Mouse (Mus musculus) ES-Bruce4 (cell line): ENCODE measurements around the gene Ascc3. TPM values are rescaled to one million over a fixed set of nuclear protein-coding genes. Genes with fewer than 3 reads are reported as not detected.
A peak's percentile ranks its signal among the peaks of the same experiment; 100 is the strongest.

Experiments
- H3K27ac ChIP-seq: 2 replicates; pipeline ENCODE4 v1.5.1; 2012; ENCODE audit warnings: low read length, inconsistent platforms; ENCODE audit not compliant: insufficient read depth
- H3K27me3 ChIP-seq: 2 replicates; pipeline ENCODE4 v1.6.1; 2012; ENCODE audit warnings: mild to moderate bottlenecking, low read length, inconsistent platforms; ENCODE audit not compliant: control insufficient read depth, poor library complexity, insufficient read depth, severe bottlenecking
- H3K36me3 ChIP-seq: 2 replicates; pipeline ENCODE4 v1.6.1; 2012; ENCODE audit warnings: inconsistent platforms, mild to moderate bottlenecking, low read length, moderate library complexity; ENCODE audit not compliant: control insufficient read depth, poor library complexity, insufficient read depth, severe bottlenecking
- H3K4me1 ChIP-seq: one replicate; pipeline ENCODE4 v1.8.1; 2011; ENCODE audit warnings: low read length; ENCODE audit not compliant: control insufficient read depth, insufficient read depth
- H3K4me3 ChIP-seq: 2 replicates; pipeline ENCODE4 v1.5.1; 2011; ENCODE audit warnings: low read depth, mild to moderate bottlenecking, low read length
- H3K9ac ChIP-seq: 2 replicates; pipeline ENCODE4 v1.6.1; 2012; ENCODE audit warnings: low read depth, mild to moderate bottlenecking, inconsistent platforms; ENCODE audit not compliant: poor library complexity, severe bottlenecking
- H3K9me3 ChIP-seq: replicated peaks from 2 replicates; pipeline ENCODE4 v1.6.1; 2012; ENCODE audit warnings: mild to moderate bottlenecking, low read length, inconsistent platforms; ENCODE audit not compliant: control insufficient read depth, poor library complexity, insufficient read depth, severe bottlenecking
- CTCF ChIP-seq: IDR thresholded peaks from one replicate; pipeline ENCODE4 v1.8.1; 2011; ENCODE audit warnings: low read depth, low read length
- EP300 ChIP-seq: IDR thresholded peaks from 2 replicates; pipeline ENCODE4 v1.6.1; 2011; ENCODE audit warnings: low read depth, low read length; ENCODE audit not compliant: insufficient read depth
- POLR2A ChIP-seq: IDR thresholded peaks from one replicate; pipeline ENCODE4 v1.8.1; 2011; ENCODE audit warnings: low read length; ENCODE audit not compliant: insufficient read depth
- polyA plus RNA-seq: library from polyadenylated mRNA; stranded (reverse); fragments of >200 nt; gene quantifications from 2 replicates; pipeline ENCODE4 v1.2.4, GENCODE M21; 2011; ENCODE audit warnings: low read depth; ENCODE audit not compliant: missing spikeins, insufficient read depth, insufficient read length

The Ascc3 gene
- polyA plus RNA-seq, 1 experiment: 39.1 TPM

- Histone ChIP-seq H3K4me3 (no peak overlapping the region), H3K27me3 (peaks cover 26% of the 10 kb centered on the region), H3K4me1 (no peaks in the 10 kb centered on the region), H3K9ac (no peak overlapping the region), H3K27ac (no peak overlapping the region), H3K9me3 (no peaks in the 10 kb centered on the region; the same call in 1 of the 2 replicates), H3K36me3 (no peaks in the 10 kb centered on the region)
- TF ChIP-seq CTCF (no peak), EP300 (no peak), POLR2A (no peak)
Measured at GRCm38 (mm10) chr10:50892751-50893320, 300.4 kb downstream of the Ascc3 start.

GRCm38 (mm10) chr10:50893546-50893945 lies 301.1 kb downstream of the Ascc3 start:
- peaks cover 26% of the 10 kb centered on the region for H3K27me3 ChIP-seq
- no peak overlapping the region for H3K4me3 ChIP-seq
- H3K9ac ChIP-seq: no peak overlapping the region
- H3K27ac ChIP-seq: no peak overlapping the region
- H3K9me3 ChIP-seq: no peaks in the 10 kb centered on the region; the same call in 1 of the 2 replicates
- no peak for TF ChIP-seq EP300
- no peak for TF ChIP-seq CTCF
- TF ChIP-seq POLR2A: no peak
- H3K4me1 ChIP-seq: no peaks in the 10 kb centered on the region
- no peaks in the 10 kb centered on the region for H3K36me3 ChIP-seq

- Histone ChIP-seq H3K36me3 (no peaks in the 10 kb centered on the region), H3K4me3 (peak within 1 kb of the TSS; percentile 59), H3K4me1 (no peaks in the 10 kb centered on the region), H3K27ac (no peak within 1 kb of the TSS), H3K27me3 (peaks cover 26% of the 10 kb centered on the region), H3K9ac (peak within 1 kb of the TSS; percentile 48; the same call in 1 of the 2 replicates), H3K9me3 (no peaks in the 10 kb centered on the region; the same call in 1 of the 2 replicates)
- TF ChIP-seq CTCF: no peak
Measured at GRCm38 (mm10) chr10:50894170-50894991, 301.9 kb downstream of the Ascc3 start, which contains the start of gene Sim1. Gene Sim1 (plus strand): TSS chr10:50894754.

- H3K27ac ChIP-seq: no peak overlapping the region
- H3K9me3 ChIP-seq: no peaks in the 10 kb centered on the region; the same call in 1 of the 2 replicates
- H3K4me1 ChIP-seq: no peaks in the 10 kb centered on the region
- peak overlapping the region; percentile 56 for H3K4me3 ChIP-seq
- no peak for TF ChIP-seq EP300
- TF ChIP-seq CTCF: no peak
- TF ChIP-seq POLR2A: no peak
- no peaks in the 10 kb centered on the region for H3K36me3 ChIP-seq
- peaks cover 29% of the 10 kb centered on the region for H3K27me3 ChIP-seq
- H3K9ac ChIP-seq: peak overlapping the region; percentile 17; the same call in 1 of the 2 replicates
Measured at GRCm38 (mm10) chr10:50895091-50895790, 302.8 kb downstream of the Ascc3 start.

- no peak overlapping the region for H3K4me3 ChIP-seq
- no peak for TF ChIP-seq CTCF
- no peak for TF ChIP-seq POLR2A
- TF ChIP-seq EP300: no peak
- H3K27me3 ChIP-seq: peaks cover 30% of the 10 kb centered on the region
- no peaks in the 10 kb centered on the region for H3K4me1 ChIP-seq
- no peak overlapping the region for H3K27ac ChIP-seq
- H3K36me3 ChIP-seq: no peaks in the 10 kb centered on the region
- H3K9me3 ChIP-seq: no peaks in the 10 kb centered on the region; the same call in 1 of the 2 replicates
- no peak overlapping the region for H3K9ac ChIP-seq
Measured at GRCm38 (mm10) chr10:50895881-50896766, 303.7 kb downstream of the Ascc3 start.
